Mouse (Mus musculus): ENCODE results near the gene Gm20388. TPM values are rescaled to one million over a fixed set of nuclear protein-coding genes. Genes with fewer than 3 reads are reported as not detected.

Gene Gm20388
- polyA plus RNA-seq, 1 experiment from 2014 or later = not detected

- Histone ChIP-seq H3K27me3 (ENCODE audit: control insufficient read depth, insufficient read depth, low read length) (no peaks in the 10 kb centered on the region), H3K4me3 (ENCODE audit: low read depth, low read length) (no peak overlapping the region), H3K9ac (ENCODE audit: low read length) (no peak overlapping the region), H3K4me1 (ENCODE audit: control insufficient read depth, insufficient read depth, low read length) (peaks cover 19% of the 10 kb centered on the region), H3K27ac (ENCODE audit: low read depth, low read length) (no peak overlapping the region), H3K9me3 (ENCODE audit: control insufficient read depth, low read length) (no peaks in the 10 kb centered on the region), H3K36me3 (ENCODE audit: control insufficient read depth, insufficient read depth, low read length) (no peaks in the 10 kb centered on the region), H3K4me2 (no peak overlapping the region)
- ATAC-seq (ENCODE audit: low FRiP score) (no peak), DNase-seq (ENCODE audit: low spot score, missing footprints) (no peak)
- 97% methylated on average over 4 of the region's 4 CpGs for WGBS
Measured at GRCm38 (mm10) chr8:124235536-124235935, 4324.9 kb downstream of the Gm20388 start.

GRCm38 (mm10) chr8:124239350-124239749 is 4328.7 kb downstream of the Gm20388 start:
- 81% methylated on average over 6 of the region's 6 CpGs for WGBS
- no peak for DNase-seq (ENCODE audit: low spot score, missing footprints)
- H3K27me3 ChIP-seq (ENCODE audit: control insufficient read depth, insufficient read depth, low read length) = no peaks in the 10 kb centered on the region
- no peak overlapping the region for H3K27ac ChIP-seq (ENCODE audit: low read depth, low read length)
- no peaks in the 10 kb centered on the region for H3K36me3 ChIP-seq (ENCODE audit: control insufficient read depth, insufficient read depth, low read length)
- no peak overlapping the region for H3K4me3 ChIP-seq (ENCODE audit: low read depth, low read length)
- H3K9me3 ChIP-seq (ENCODE audit: control insufficient read depth, low read length) = no peaks in the 10 kb centered on the region
- peaks cover 4% of the 10 kb centered on the region for H3K4me1 ChIP-seq (ENCODE audit: control insufficient read depth, insufficient read depth, low read length)
- no peak overlapping the region for H3K4me2 ChIP-seq
- no peak for ATAC-seq (ENCODE audit: low FRiP score)
- no peak overlapping the region for H3K9ac ChIP-seq (ENCODE audit: low read length)

- DNase-seq (ENCODE audit: low spot score, missing footprints) (no peak), ATAC-seq (ENCODE audit: low FRiP score) (no peak)
- Histone ChIP-seq H3K4me2 (no peak overlapping the region), H3K4me3 (ENCODE audit: low read depth, low read length) (no peak overlapping the region), H3K9me3 (ENCODE audit: control insufficient read depth, low read length) (no peaks in the 10 kb centered on the region), H3K36me3 (ENCODE audit: control insufficient read depth, insufficient read depth, low read length) (no peaks in the 10 kb centered on the region), H3K9ac (ENCODE audit: low read length) (no peak overlapping the region), H3K27ac (ENCODE audit: low read depth, low read length) (no peak overlapping the region), H3K4me1 (ENCODE audit: control insufficient read depth, insufficient read depth, low read length) (peaks cover 2% of the 10 kb centered on the region), H3K27me3 (ENCODE audit: control insufficient read depth, insufficient read depth, low read length) (no peaks in the 10 kb centered on the region)
- 90% methylated on average over 8 of the region's 8 CpGs for WGBS
Measured at GRCm38 (mm10) chr8:124240932-124241331, 4330.3 kb downstream of the Gm20388 start.

- Histone ChIP-seq H3K36me3 (ENCODE audit: control insufficient read depth, insufficient read depth, low read length) (no peaks in the 10 kb centered on the region), H3K4me2 (no peak overlapping the region), H3K27me3 (ENCODE audit: control insufficient read depth, insufficient read depth, low read length) (no peaks in the 10 kb centered on the region), H3K4me3 (ENCODE audit: low read depth, low read length) (no peak overlapping the region), H3K4me1 (ENCODE audit: control insufficient read depth, insufficient read depth, low read length) (peaks cover 2% of the 10 kb centered on the region), H3K9ac (ENCODE audit: low read length) (no peak overlapping the region), H3K27ac (ENCODE audit: low read depth, low read length) (no peak overlapping the region), H3K9me3 (ENCODE audit: control insufficient read depth, low read length) (no peaks in the 10 kb centered on the region)
- WGBS = 85% methylated on average over 6 of the region's 6 CpGs
- no peak for DNase-seq (ENCODE audit: low spot score, missing footprints)
- no peak for ATAC-seq (ENCODE audit: low FRiP score)
Measured at GRCm38 (mm10) chr8:124242208-124242607, 4331.6 kb downstream of the Gm20388 start.

GRCm38 (mm10) chr8:124242913-124243312 is 4332.3 kb downstream of the Gm20388 start:
- DNase-seq (ENCODE audit: low spot score, missing footprints) (no peak), ATAC-seq (ENCODE audit: low FRiP score) (no peak)
- no peak overlapping the region for H3K27ac ChIP-seq (ENCODE audit: low read depth, low read length)
- H3K9me3 ChIP-seq (ENCODE audit: control insufficient read depth, low read length) = no peaks in the 10 kb centered on the region
- no peak overlapping the region for H3K4me3 ChIP-seq (ENCODE audit: low read depth, low read length)
- H3K27me3 ChIP-seq (ENCODE audit: control insufficient read depth, insufficient read depth, low read length) = no peaks in the 10 kb centered on the region
- no peak overlapping the region for H3K4me2 ChIP-seq
- peaks cover 2% of the 10 kb centered on the region for H3K4me1 ChIP-seq (ENCODE audit: control insufficient read depth, insufficient read depth, low read length)
- no peaks in the 10 kb centered on the region for H3K36me3 ChIP-seq (ENCODE audit: control insufficient read depth, insufficient read depth, low read length)
- 98% methylated on average over 5 of the region's 5 CpGs for WGBS
- no peak overlapping the region for H3K9ac ChIP-seq (ENCODE audit: low read length)

GRCm38 (mm10) chr8:124247581-124247980 is 4336.9 kb downstream of the Gm20388 start:
- Histone ChIP-seq H3K36me3 (ENCODE audit: control insufficient read depth, insufficient read depth, low read length) (no peaks in the 10 kb centered on the region), H3K4me1 (ENCODE audit: control insufficient read depth, insufficient read depth, low read length) (peaks cover 4% of the 10 kb centered on the region; the same call in 1 of the 2 replicates), H3K27me3 (ENCODE audit: control insufficient read depth, insufficient read depth, low read length) (no peaks in the 10 kb centered on the region), H3K27ac (ENCODE audit: low read depth, low read length) (no peak overlapping the region), H3K9ac (ENCODE audit: low read length) (no peak overlapping the region), H3K4me2 (no peak overlapping the region), H3K4me3 (ENCODE audit: low read depth, low read length) (no peak overlapping the region), H3K9me3 (ENCODE audit: control insufficient read depth, low read length) (no peaks in the 10 kb centered on the region)
- WGBS = 88% methylated on average over 6 of the region's 6 CpGs
- DNase-seq (ENCODE audit: low spot score, missing footprints) (no peak), ATAC-seq (ENCODE audit: low FRiP score) (no peak)

GRCm38 (mm10) chr8:124248688-124249087 is 4338.0 kb downstream of the Gm20388 start:
- no peak overlapping the region for H3K27ac ChIP-seq (ENCODE audit: low read depth, low read length)
- ATAC-seq (ENCODE audit: low FRiP score) = no peak

GRCm38 (mm10) chr8:124250255-124250654 is 4339.6 kb downstream of the Gm20388 start:
- H3K27me3 ChIP-seq (ENCODE audit: control insufficient read depth, insufficient read depth, low read length) = no peaks in the 10 kb centered on the region
- 54% methylated on average over 3 of the region's 3 CpGs for whole genome bisulfite sequencing
- DNase-seq (ENCODE audit: low spot score, missing footprints) = no peak
- no peaks in the 10 kb centered on the region for H3K36me3 ChIP-seq (ENCODE audit: control insufficient read depth, insufficient read depth, low read length)
- no peak for ATAC-seq (ENCODE audit: low FRiP score)
- no peaks in the 10 kb centered on the region for H3K9me3 ChIP-seq (ENCODE audit: control insufficient read depth, low read length)
- no peak overlapping the region for H3K4me3 ChIP-seq (ENCODE audit: low read depth, low read length)
- no peak overlapping the region for H3K4me2 ChIP-seq
- H3K27ac ChIP-seq (ENCODE audit: low read depth, low read length) = no peak overlapping the region; the same call in 1 of the 2 replicates
- H3K4me1 ChIP-seq (ENCODE audit: control insufficient read depth, insufficient read depth, low read length) = peaks cover 4% of the 10 kb centered on the region; the same call in 1 of the 2 replicates
- H3K9ac ChIP-seq (ENCODE audit: low read length) = no peak overlapping the region

More at GRCm38 (mm10) chr8:124248688-124249087, 4338.0 kb downstream of the Gm20388 start:
- no peaks in the 10 kb centered on the region for H3K27me3 ChIP-seq (ENCODE audit: control insufficient read depth, insufficient read depth, low read length)
- H3K4me3 ChIP-seq (ENCODE audit: low read depth, low read length) = no peak overlapping the region
- no peak overlapping the region for H3K9ac ChIP-seq (ENCODE audit: low read length)
- H3K36me3 ChIP-seq (ENCODE audit: control insufficient read depth, insufficient read depth, low read length) = no peaks in the 10 kb centered on the region
- 93% methylated on average over 6 of the region's 6 CpGs for WGBS
- no peaks in the 10 kb centered on the region for H3K9me3 ChIP-seq (ENCODE audit: control insufficient read depth, low read length)
- no peak overlapping the region for H3K4me2 ChIP-seq
- DNase-seq (ENCODE audit: low spot score, missing footprints) = no peak
- peaks cover 4% of the 10 kb centered on the region; the same call in 1 of the 2 replicates for H3K4me1 ChIP-seq (ENCODE audit: control insufficient read depth, insufficient read depth, low read length)

- no peak for DNase-seq (ENCODE audit: low spot score, missing footprints)
Measured at GRCm38 (mm10) chr8:124250785-124251184, 4340.1 kb downstream of the Gm20388 start.

More at GRCm38 (mm10) chr8:124250785-124251184, 4340.1 kb downstream of the Gm20388 start:
- Histone ChIP-seq H3K4me3 (ENCODE audit: low read depth, low read length) (no peak overlapping the region), H3K27me3 (ENCODE audit: control insufficient read depth, insufficient read depth, low read length) (no peaks in the 10 kb centered on the region), H3K27ac (ENCODE audit: low read depth, low read length) (no peak overlapping the region; the same call in 1 of the 2 replicates), H3K4me1 (ENCODE audit: control insufficient read depth, insufficient read depth, low read length) (peaks cover 4% of the 10 kb centered on the region; the same call in 1 of the 2 replicates), H3K4me2 (no peak overlapping the region), H3K9ac (ENCODE audit: low read length) (no peak overlapping the region), H3K9me3 (ENCODE audit: control insufficient read depth, low read length) (no peaks in the 10 kb centered on the region), H3K36me3 (ENCODE audit: control insufficient read depth, insufficient read depth, low read length) (no peaks in the 10 kb centered on the region)
- ATAC-seq (ENCODE audit: low FRiP score) = no peak
- 39% methylated on average over 4 of the region's 4 CpGs for WGBS

Measured in midbrain, embryonic 11.5 days (tissue).